In genomic region chr5:51447631-51448030, GRCm38 (mm10) we compare ENCODE assay signal across 17 mouse cellular contexts.
"Had no signal": no experiment of that assay in that cellular context is flagged by ENCODE, and none has a peak within 500 bp of the region (broad histone marks: within the 10 kb centered on the region; RNA-seq: fewer than 3 reads in every experiment).

No protein-coding gene starts in this region.

- H3K4me3 ChIP-seq: lung, embryonic 15.5 days; megakaryocyte, embryonic 14.5 days; midbrain, embryonic 13.5 days; midbrain, embryonic 15.5 days; neural tube, embryonic 12.5 days had no signal

- ATAC-seq: liver, postnatal 0 days; lung, postnatal 0 days; midbrain, embryonic 13.5 days; midbrain, embryonic 15.5 days had no signal

- H3K9me3 ChIP-seq: lung, embryonic 15.5 days; megakaryocyte, embryonic 14.5 days; midbrain, embryonic 13.5 days; midbrain, embryonic 15.5 days; neural tube, embryonic 12.5 days had no signal

- DNase-seq: liver, postnatal 0 days; lung, adult 2 months; lung, postnatal 14 days; lung, postnatal 36 days; right cerebral cortex, postnatal 14 days; spleen, adult 18-20 months; thymus, adult 18-20 months; thymus, postnatal 14 days; thymus, postnatal 36 days had no signal

- H3K27ac ChIP-seq: lung, embryonic 15.5 days; macrophage; midbrain, embryonic 13.5 days; midbrain, embryonic 15.5 days; neural tube, embryonic 12.5 days had no signal

- H3K36me3 ChIP-seq: lung, embryonic 15.5 days; midbrain, embryonic 13.5 days; midbrain, embryonic 15.5 days; neural tube, embryonic 12.5 days had no signal

- H3K4me2 ChIP-seq: lung, embryonic 15.5 days; midbrain, embryonic 11.5 days; midbrain, embryonic 13.5 days; midbrain, embryonic 15.5 days; neural tube, embryonic 12.5 days had no signal

- H3K27me3 ChIP-seq: lung, embryonic 15.5 days; megakaryocyte, embryonic 14.5 days; midbrain, embryonic 13.5 days; midbrain, embryonic 15.5 days; neural tube, embryonic 12.5 days had no signal

- H3K4me1 ChIP-seq: lung, embryonic 15.5 days; megakaryocyte, embryonic 14.5 days; midbrain, embryonic 13.5 days; midbrain, embryonic 15.5 days; neural tube, embryonic 12.5 days had no signal

- H3K9ac ChIP-seq: liver, postnatal 0 days; lung, embryonic 15.5 days; midbrain, embryonic 13.5 days; midbrain, embryonic 15.5 days; neural tube, embryonic 12.5 days had no signal
